Mouse (Mus musculus) hindbrain, embryonic 15.5 days (tissue): ENCODE results near the gene Itgav. TPM values are rescaled to one million over a fixed set of nuclear protein-coding genes. Genes with fewer than 3 reads are reported as not detected.
A peak's percentile ranks its signal among the peaks of the same experiment; 100 is the strongest.

Experiments
- ATAC-seq: fragments of 200-750 bp; cut with Nextera tagmentation; 2 replicates; pipeline ENCODE4 v1.8.0; 2017; ENCODE audit warnings: low read depth, moderate number of reproducible peaks, moderate TSS enrichment; ENCODE audit not compliant: low FRiP score
- H3K27ac ChIP-seq: fragments of 300-500 bp; sonication (generic); replicated peaks from 2 replicates; pipeline ENCODE4 v1.5.1; 2015; ENCODE audit warnings: mild to moderate bottlenecking, inconsistent platforms
- H3K27me3 ChIP-seq: fragments of 300-500 bp; sonication (generic); 2 replicates; pipeline ENCODE4 v1.6.1; 2015; ENCODE audit warnings: control low read depth, inconsistent platforms
- H3K36me3 ChIP-seq: fragments of 300-500 bp; sonication (generic); 2 replicates; pipeline ENCODE4 v1.6.1; 2015; ENCODE audit warnings: control low read depth, inconsistent platforms
- H3K4me1 ChIP-seq: fragments of 300-500 bp; sonication (generic); replicated peaks from 2 replicates; pipeline ENCODE4 v1.6.1; 2015; ENCODE audit warnings: control low read depth, inconsistent platforms
- H3K4me2 ChIP-seq: fragments of 300-500 bp; sonication (generic); 2 replicates; pipeline ENCODE4 v1.6.1; 2015; ENCODE audit warnings: moderate library complexity, mild to moderate bottlenecking, inconsistent platforms
- H3K4me3 ChIP-seq: fragments of 300-500 bp; sonication (generic); 2 replicates; pipeline ENCODE4 v1.5.1; 2015; ENCODE audit warnings: mild to moderate bottlenecking, inconsistent platforms
- H3K9ac ChIP-seq: fragments of 300-500 bp; sonication (generic); 2 replicates; pipeline ENCODE4 v1.6.1; 2015; ENCODE audit warnings: inconsistent platforms
- H3K9me3 ChIP-seq: fragments of 300-500 bp; sonication (generic); 2 replicates; pipeline ENCODE4 v1.6.1; 2016; ENCODE audit warnings: control low read depth, inconsistent platforms
- WGBS: fragments of 180-500 bp; shearing (Covaris S2); methylation state at CpG from one replicate; pipeline ENCODE4 v1.1.7; 2015; 5-methylcytosine and 5-hydroxymethylcytosine counted together
- polyA plus RNA-seq: library from polyadenylated mRNA; unstranded; fragments of >200 nt; fragmentation: Nextera tagmentation; extraction: Ambion mirVana; gene quantifications from 2 replicates; pipeline ENCODE4 v1.2.1, GENCODE M21; 2015

Gene Itgav
- polyA plus RNA-seq, 1 experiment from 2014 or later = 26.5 TPM

- Histone ChIP-seq H3K27me3 (no peaks in the 10 kb centered on the region), H3K27ac (no peak overlapping the region), H3K4me1 (0 out of 2 replicates have a peak, but pooled peaks cover 3% of the 10 kb centered on the region), H3K9me3 (no peaks in the 10 kb centered on the region), H3K9ac (no peak overlapping the region), H3K36me3 (no peaks in the 10 kb centered on the region), H3K4me2 (no peak overlapping the region), H3K4me3 (no peak overlapping the region)
- no peak for ATAC-seq
- 96% methylated on average over 5 of the region's 5 CpGs for WGBS
Measured at GRCm38 (mm10) chr2:83736836-83737235, 12.6 kb downstream of the Itgav start.

GRCm38 (mm10) chr2:83738586-83739251 lies 14.5 kb downstream of the Itgav start:
- Histone ChIP-seq H3K4me2 (no peak overlapping the region), H3K36me3 (no peaks in the 10 kb centered on the region), H3K4me3 (no peak overlapping the region), H3K4me1 (0 out of 2 replicates have a peak, but pooled peaks cover 3% of the 10 kb centered on the region), H3K27me3 (no peaks in the 10 kb centered on the region), H3K9me3 (no peaks in the 10 kb centered on the region), H3K27ac (no peak overlapping the region), H3K9ac (no peak overlapping the region)
- WGBS = 90% methylated on average over 14 of the region's 14 CpGs
- no peak for ATAC-seq

- Histone ChIP-seq H3K4me1 (0 out of 2 replicates have a peak, but pooled peaks cover 3% of the 10 kb centered on the region), H3K9ac (no peak overlapping the region), H3K4me2 (no peak overlapping the region), H3K36me3 (no peaks in the 10 kb centered on the region), H3K27ac (no peak overlapping the region), H3K27me3 (no peaks in the 10 kb centered on the region), H3K9me3 (no peaks in the 10 kb centered on the region), H3K4me3 (no peak overlapping the region)
- ATAC-seq = no peak
- WGBS = 70% methylated on average over 9 of the region's 9 CpGs
Measured at GRCm38 (mm10) chr2:83739461-83740124, 15.4 kb downstream of the Itgav start.

- Histone ChIP-seq H3K4me1 (0 out of 2 replicates have a peak, but pooled peaks cover 3% of the 10 kb centered on the region), H3K36me3 (no peaks in the 10 kb centered on the region), H3K27me3 (no peaks in the 10 kb centered on the region), H3K4me2 (no peak overlapping the region), H3K9ac (no peak overlapping the region), H3K4me3 (no peak overlapping the region), H3K9me3 (no peaks in the 10 kb centered on the region), H3K27ac (peak overlapping the region; percentile 35)
- 44% methylated on average over 5 of the region's 5 CpGs for WGBS
- ATAC-seq = peak; percentile 54; the same call in 1 of the 2 replicates
Measured at GRCm38 (mm10) chr2:83740601-83741031, 16.4 kb downstream of the Itgav start.

GRCm38 (mm10) chr2:83742210-83742609 lies 18.0 kb downstream of the Itgav start:
- Histone ChIP-seq H3K9ac (no peak overlapping the region), H3K36me3 (no peaks in the 10 kb centered on the region), H3K27ac (no peak overlapping the region), H3K4me2 (no peak overlapping the region), H3K4me3 (no peak overlapping the region), H3K27me3 (no peaks in the 10 kb centered on the region), H3K9me3 (no peaks in the 10 kb centered on the region), H3K4me1 (0 out of 2 replicates have a peak, but pooled peaks cover 3% of the 10 kb centered on the region)
- ATAC-seq = peak; percentile 79; the same call in 1 of the 2 replicates
- 47% methylated on average over 9 of the region's 9 CpGs for WGBS

- Histone ChIP-seq H3K9me3 (no peaks in the 10 kb centered on the region), H3K4me2 (no peak overlapping the region), H3K27me3 (no peaks in the 10 kb centered on the region), H3K9ac (no peak overlapping the region), H3K36me3 (no peaks in the 10 kb centered on the region), H3K27ac (no peak overlapping the region), H3K4me1 (0 out of 2 replicates have a peak, but pooled peaks cover 3% of the 10 kb centered on the region), H3K4me3 (no peak overlapping the region)
- 93% methylated on average over 2 of the region's 2 CpGs for WGBS
- no peak for ATAC-seq
Measured at GRCm38 (mm10) chr2:83742836-83743235, 18.6 kb downstream of the Itgav start.

GRCm38 (mm10) chr2:83744276-83744952 lies 20.2 kb downstream of the Itgav start:
- ATAC-seq = no peak
- Histone ChIP-seq H3K4me3 (no peak overlapping the region), H3K27me3 (no peaks in the 10 kb centered on the region), H3K27ac (no peak overlapping the region), H3K4me2 (no peak overlapping the region), H3K4me1 (0 out of 2 replicates have a peak, but pooled peaks cover 3% of the 10 kb centered on the region), H3K9ac (no peak overlapping the region), H3K36me3 (no peaks in the 10 kb centered on the region), H3K9me3 (no peaks in the 10 kb centered on the region)
- 89% methylated on average over 9 of the region's 9 CpGs for WGBS

- Histone ChIP-seq H3K4me2 (no peak overlapping the region), H3K4me3 (no peak overlapping the region), H3K4me1 (0 out of 2 replicates have a peak, but pooled peaks cover 3% of the 10 kb centered on the region), H3K27ac (no peak overlapping the region), H3K9ac (no peak overlapping the region), H3K27me3 (no peaks in the 10 kb centered on the region), H3K9me3 (no peaks in the 10 kb centered on the region), H3K36me3 (no peaks in the 10 kb centered on the region)
- ATAC-seq = no peak
- WGBS = 85% methylated on average over 6 of the region's 6 CpGs
Measured at GRCm38 (mm10) chr2:83745257-83745656, 21.1 kb downstream of the Itgav start.

GRCm38 (mm10) chr2:83748581-83749118 lies 24.5 kb downstream of the Itgav start:
- no peaks in the 10 kb centered on the region for H3K36me3 ChIP-seq
- no peaks in the 10 kb centered on the region for H3K4me1 ChIP-seq
- no peaks in the 10 kb centered on the region for H3K9me3 ChIP-seq
- no peak overlapping the region for H3K4me2 ChIP-seq
- no peak overlapping the region for H3K4me3 ChIP-seq
- 99% methylated on average over 10 of the region's 10 CpGs for WGBS
- H3K27me3 ChIP-seq = no peaks in the 10 kb centered on the region
- H3K27ac ChIP-seq = no peak overlapping the region
- no peak for ATAC-seq
- no peak overlapping the region for H3K9ac ChIP-seq

GRCm38 (mm10) chr2:83753008-83753407 lies 28.8 kb downstream of the Itgav start:
- Histone ChIP-seq H3K9me3 (no peaks in the 10 kb centered on the region), H3K9ac (no peak overlapping the region), H3K27me3 (no peaks in the 10 kb centered on the region), H3K27ac (no peak overlapping the region), H3K4me2 (no peak overlapping the region), H3K4me3 (no peak overlapping the region), H3K36me3 (no peaks in the 10 kb centered on the region), H3K4me1 (no peaks in the 10 kb centered on the region)
- 97% methylated on average over 5 of the region's 5 CpGs for WGBS
- no peak for ATAC-seq

GRCm38 (mm10) chr2:83754306-83754837 lies 30.2 kb downstream of the Itgav start:
- H3K4me3 ChIP-seq = no peak overlapping the region
- 86% methylated on average over 5 of the region's 5 CpGs for WGBS
- no peak overlapping the region for H3K4me2 ChIP-seq
- no peak overlapping the region for H3K27ac ChIP-seq
- peaks cover 9% of the 10 kb centered on the region for H3K4me1 ChIP-seq
- no peak for ATAC-seq
- no peaks in the 10 kb centered on the region for H3K9me3 ChIP-seq
- no peaks in the 10 kb centered on the region for H3K27me3 ChIP-seq
- H3K36me3 ChIP-seq = no peaks in the 10 kb centered on the region
- H3K9ac ChIP-seq = no peak overlapping the region
